Mouse (Mus musculus) lung, adult 2 months (tissue): ENCODE measurements around the gene Large2. TPM values are rescaled to one million over a fixed set of nuclear protein-coding genes. Genes with fewer than 3 reads are reported as not detected.

ENCODE experiments used
- DNase-seq: peaks from one replicate; pipeline ENCODE4 v3.0.0; 2022
- H3K4me1 ChIP-seq: fragments of 200-500 bp; 2 replicates; pipeline ENCODE4 v1.6.1; 2011; ENCODE audit warnings: low read length; ENCODE audit not compliant: control insufficient read depth, insufficient read depth
- H3K4me3 ChIP-seq: fragments of 200-500 bp; replicated peaks from 2 replicates; pipeline ENCODE3; 2011; ENCODE audit warnings: low read depth, mild to moderate bottlenecking, control low read depth, low read length; ENCODE audit errors: extremely low read depth
- CTCF ChIP-seq: fragments of 200-500 bp; IDR thresholded peaks from 2 replicates; pipeline ENCODE4 v1.5.1; 2011; ENCODE audit warnings: mild to moderate bottlenecking, low read length, control low read depth; ENCODE audit not compliant: insufficient read depth
- POLR2A ChIP-seq: fragments of 200-500 bp; IDR thresholded peaks from 2 replicates; pipeline ENCODE4 v1.6.1; 2011; ENCODE audit warnings: low read depth, mild to moderate bottlenecking, control low read depth, low read length, borderline replicate concordance; ENCODE audit errors: extremely low read depth
- WGBS: fragments of 180-500 bp; shearing (Covaris S2); methylation state at CpG from one replicate; pipeline ENCODE4 v1.1.7; 2018; 5-methylcytosine and 5-hydroxymethylcytosine counted together
- polyA plus RNA-seq: library from polyadenylated mRNA; depleted of rRNA; stranded (reverse); fragments of >200 nt; gene quantifications from 2 replicates; pipeline ENCODE4 v1.2.3, GENCODE M21; 2012

Large2 gene
- polyA plus RNA-seq, 1 experiment, result 18.5 TPM

- no peak overlapping the region for H3K4me3 ChIP-seq
- H3K4me1 ChIP-seq, result peaks cover 12% of the 10 kb centered on the region
- TF ChIP-seq CTCF (no peak), POLR2A (no peak)
- peak; percentile 68 for DNase-seq
- WGBS, result 40% methylated on average over 9 of the region's 9 CpGs
Observed at GRCm38 (mm10) chr2:92372767-92373436, 1.8 kb downstream of the Large2 start.

GRCm38 (mm10) chr2:92371971-92372690 is 2.5 kb downstream of the Large2 start:
- H3K4me1 ChIP-seq, result peaks cover 12% of the 10 kb centered on the region
- 48% methylated on average over 10 of the region's 10 CpGs for WGBS
- TF ChIP-seq CTCF, result no peak
- no peak for TF ChIP-seq POLR2A
- H3K4me3 ChIP-seq, result no peak overlapping the region
- no peak for DNase-seq

GRCm38 (mm10) chr2:92370821-92371805 is 3.6 kb downstream of the Large2 start:
- DNase-seq, result peak; percentile 78
- 8% methylated on average over 45 of the region's 45 CpGs for WGBS
- peaks cover 7% of the 10 kb centered on the region for H3K4me1 ChIP-seq
- TF ChIP-seq CTCF (no peak), POLR2A (peak; percentile 49; the same call in 1 of the 2 replicates)
- peak overlapping the region; percentile 44 for H3K4me3 ChIP-seq

GRCm38 (mm10) chr2:92370375-92370774 is 4.3 kb downstream of the Large2 start:
- DNase-seq, result no peak
- WGBS, result 13% methylated on average over 19 of the region's 19 CpGs
- TF ChIP-seq CTCF (no peak), POLR2A (no peak)
- Histone ChIP-seq H3K4me3 (peak overlapping the region; percentile 15), H3K4me1 (peaks cover 2% of the 10 kb centered on the region; the same call in 1 of the 2 replicates)

- WGBS, result 27% methylated on average over 20 of the region's 20 CpGs
- DNase-seq, result no peak
- Histone ChIP-seq H3K4me3 (no peak overlapping the region), H3K4me1 (no peaks in the 10 kb centered on the region; the same call in 1 of the 2 replicates)
- TF ChIP-seq POLR2A (no peak), CTCF (no peak)
Observed at GRCm38 (mm10) chr2:92367383-92368029, 7.2 kb downstream of the Large2 start.

- TF ChIP-seq CTCF (no peak), POLR2A (no peak)
- no peak for DNase-seq
- WGBS, result 88% methylated on average over 10 of the region's 10 CpGs
- Histone ChIP-seq H3K4me3 (no peak overlapping the region), H3K4me1 (no peaks in the 10 kb centered on the region)
Observed at GRCm38 (mm10) chr2:92365568-92365967, 9.1 kb downstream of the Large2 start.

GRCm38 (mm10) chr2:92364086-92364485 is 10.6 kb downstream of the Large2 start:
- WGBS, result 82% methylated on average over 4 of the region's 4 CpGs

GRCm38 (mm10) chr2:92362571-92363228 is 12.0 kb downstream of the Large2 start:
- H3K4me3 ChIP-seq, result no peak overlapping the region
- WGBS, result 86% methylated on average over 6 of the region's 6 CpGs
- H3K4me1 ChIP-seq, result no peaks in the 10 kb centered on the region
- TF ChIP-seq POLR2A (no peak), CTCF (no peak)
- no peak for DNase-seq

More at GRCm38 (mm10) chr2:92364086-92364485, 10.6 kb downstream of the Large2 start:
- no peak for DNase-seq
- Histone ChIP-seq H3K4me3 (no peak overlapping the region), H3K4me1 (no peaks in the 10 kb centered on the region)
- no peak for TF ChIP-seq CTCF
- TF ChIP-seq POLR2A, result no peak
